Mouse (Mus musculus): ENCODE data around the gene Kirrel3. TPM values are rescaled to one million over a fixed set of nuclear protein-coding genes. Genes with fewer than 3 reads are reported as not detected.

Kirrel3 gene
- polyA plus RNA-seq, 1 experiment = 0.80 TPM

GRCm38 (mm10) chr9:34749161-34749560 lies 263.5 kb downstream of the Kirrel3 start:
- TF ChIP-seq CTCF (IDR thresholded peaks at IDR 0.05; ENCODE audit: insufficient read depth, low read length) (no peak), POLR2A (IDR thresholded peaks at IDR 0.05; ENCODE audit: borderline replicate concordance, extremely low read depth, low read depth, low read length) (no peak)
- 85% methylated on average over 7 of the region's 7 CpGs for WGBS
- Histone ChIP-seq H3K4me3 (replicated peaks; ENCODE audit: extremely low read depth, low read depth, low read length) (no peak overlapping the region), H3K4me1 (ENCODE audit: control insufficient read depth, insufficient read depth, low read length) (no peaks in the 10 kb centered on the region)
- no peak for DNase-seq

- Histone ChIP-seq H3K4me3 (replicated peaks; ENCODE audit: extremely low read depth, low read depth, low read length) (no peak overlapping the region), H3K4me1 (ENCODE audit: control insufficient read depth, insufficient read depth, low read length) (no peaks in the 10 kb centered on the region)
- TF ChIP-seq POLR2A (IDR thresholded peaks at IDR 0.05; ENCODE audit: borderline replicate concordance, extremely low read depth, low read depth, low read length) = no peak
- WGBS = 48% methylated on average over 4 of the region's 4 CpGs
- DNase-seq = no peak
These were observed 264.2 kb downstream of the Kirrel3 start for GRCm38 (mm10) chr9:34749877-34750276.

- 45% methylated on average over 2 of the region's 2 CpGs for WGBS
- TF ChIP-seq CTCF (IDR thresholded peaks at IDR 0.05; ENCODE audit: insufficient read depth, low read length) (no peak), POLR2A (IDR thresholded peaks at IDR 0.05; ENCODE audit: borderline replicate concordance, extremely low read depth, low read depth, low read length) (no peak)
- H3K4me1 ChIP-seq (ENCODE audit: control insufficient read depth, insufficient read depth, low read length) = no peaks in the 10 kb centered on the region
These were observed 265.2 kb downstream of the Kirrel3 start for GRCm38 (mm10) chr9:34750887-34751286.

GRCm38 (mm10) chr9:34752076-34752800 lies 266.5 kb downstream of the Kirrel3 start:
- Histone ChIP-seq H3K4me1 (ENCODE audit: control insufficient read depth, insufficient read depth, low read length) (no peaks in the 10 kb centered on the region), H3K4me3 (replicated peaks; ENCODE audit: extremely low read depth, low read depth, low read length) (no peak overlapping the region)
- peak; percentile 3 for DNase-seq
- 71% methylated on average over 5 of the region's 5 CpGs for WGBS
- TF ChIP-seq POLR2A (IDR thresholded peaks at IDR 0.05; ENCODE audit: borderline replicate concordance, extremely low read depth, low read depth, low read length) (no peak), CTCF (IDR thresholded peaks at IDR 0.05; ENCODE audit: insufficient read depth, low read length) (no peak)

More at GRCm38 (mm10) chr9:34750887-34751286, 265.2 kb downstream of the Kirrel3 start:
- DNase-seq = no peak
- no peak overlapping the region for H3K4me3 ChIP-seq (replicated peaks; ENCODE audit: extremely low read depth, low read depth, low read length)

GRCm38 (mm10) chr9:34752801-34753170 lies 267.1 kb downstream of the Kirrel3 start:
- H3K4me1 ChIP-seq (ENCODE audit: control insufficient read depth, insufficient read depth, low read length) = no peaks in the 10 kb centered on the region
- TF ChIP-seq POLR2A (IDR thresholded peaks at IDR 0.05; ENCODE audit: borderline replicate concordance, extremely low read depth, low read depth, low read length) (no peak), CTCF (IDR thresholded peaks at IDR 0.05; ENCODE audit: insufficient read depth, low read length) (peak; percentile 84)
- peak; percentile 73 for DNase-seq
- no peak overlapping the region for H3K4me3 ChIP-seq (replicated peaks; ENCODE audit: extremely low read depth, low read depth, low read length)
- 22% methylated on average over 4 of the region's 4 CpGs for WGBS

GRCm38 (mm10) chr9:34753891-34754290 lies 268.2 kb downstream of the Kirrel3 start:
- Histone ChIP-seq H3K4me3 (replicated peaks; ENCODE audit: extremely low read depth, low read depth, low read length) (no peak overlapping the region), H3K4me1 (ENCODE audit: control insufficient read depth, insufficient read depth, low read length) (no peaks in the 10 kb centered on the region)
- WGBS = 69% methylated on average over 5 of the region's 5 CpGs
- TF ChIP-seq CTCF (IDR thresholded peaks at IDR 0.05; ENCODE audit: insufficient read depth, low read length) (no peak), POLR2A (IDR thresholded peaks at IDR 0.05; ENCODE audit: borderline replicate concordance, extremely low read depth, low read depth, low read length) (no peak)
- DNase-seq = no peak

GRCm38 (mm10) chr9:34754523-34755097 lies 268.9 kb downstream of the Kirrel3 start:
- WGBS = 66% methylated on average over 6 of the region's 6 CpGs
- no peak for DNase-seq
- Histone ChIP-seq H3K4me1 (ENCODE audit: control insufficient read depth, insufficient read depth, low read length) (no peaks in the 10 kb centered on the region), H3K4me3 (replicated peaks; ENCODE audit: extremely low read depth, low read depth, low read length) (no peak overlapping the region)
- TF ChIP-seq CTCF (IDR thresholded peaks at IDR 0.05; ENCODE audit: insufficient read depth, low read length) (no peak), POLR2A (IDR thresholded peaks at IDR 0.05; ENCODE audit: borderline replicate concordance, extremely low read depth, low read depth, low read length) (no peak)

- no peak for DNase-seq
- Histone ChIP-seq H3K4me1 (ENCODE audit: control insufficient read depth, insufficient read depth, low read length) (no peaks in the 10 kb centered on the region), H3K4me3 (replicated peaks; ENCODE audit: extremely low read depth, low read depth, low read length) (no peak overlapping the region)
- no peak for TF ChIP-seq CTCF (IDR thresholded peaks at IDR 0.05; ENCODE audit: insufficient read depth, low read length)
- 83% methylated on average over 7 of the region's 7 CpGs for WGBS
These were observed 270.4 kb downstream of the Kirrel3 start for GRCm38 (mm10) chr9:34756055-34756454.

- TF ChIP-seq POLR2A (IDR thresholded peaks at IDR 0.05; ENCODE audit: borderline replicate concordance, extremely low read depth, low read depth, low read length) = no peak
- TF ChIP-seq CTCF (IDR thresholded peaks at IDR 0.05; ENCODE audit: insufficient read depth, low read length) = no peak
- H3K4me1 ChIP-seq (ENCODE audit: control insufficient read depth, insufficient read depth, low read length) = no peaks in the 10 kb centered on the region
- H3K4me3 ChIP-seq (replicated peaks; ENCODE audit: extremely low read depth, low read depth, low read length) = no peak overlapping the region
- WGBS = 55% methylated on average over 5 of the region's 5 CpGs
- DNase-seq = no peak
These were observed 273.2 kb downstream of the Kirrel3 start for GRCm38 (mm10) chr9:34758925-34759324.

- TF ChIP-seq CTCF (IDR thresholded peaks at IDR 0.05; ENCODE audit: insufficient read depth, low read length) = no peak
- no peak for TF ChIP-seq POLR2A (IDR thresholded peaks at IDR 0.05; ENCODE audit: borderline replicate concordance, extremely low read depth, low read depth, low read length)
- H3K4me1 ChIP-seq (ENCODE audit: control insufficient read depth, insufficient read depth, low read length) = no peaks in the 10 kb centered on the region
- no peak for DNase-seq
- H3K4me3 ChIP-seq (replicated peaks; ENCODE audit: extremely low read depth, low read depth, low read length) = no peak overlapping the region
- WGBS = 73% methylated on average over 3 of the region's 3 CpGs
These were observed 274.8 kb downstream of the Kirrel3 start for GRCm38 (mm10) chr9:34760521-34760920.
